Mouse (Mus musculus) adrenal gland (tissue): ENCODE measurements around the gene Fam222a.

Experiments used
- intact Hi-C: fragments of 180-260 bp; cut with DNase I; formaldehyde crosslinking; loops from one replicate; pipeline ENCODE4 v1.15.1; 2025

Fam222a gene

GRCm38 (mm10) chr5:114648728-114649311, 81.0 kb downstream of the Fam222a start:
- intact Hi-C loops = no loop called here

GRCm38 (mm10) chr5:114651002-114651401, 83.2 kb downstream of the Fam222a start:
- intact Hi-C loops = no loop called here

- intact Hi-C loops = no loop called here
Observed at GRCm38 (mm10) chr5:114651449-114651848, 83.6 kb downstream of the Fam222a start.

- intact Hi-C loops = no loop called here
Observed at GRCm38 (mm10) chr5:114653656-114654437, 86.0 kb downstream of the Fam222a start.

- intact Hi-C loops = no loop called here
Observed at GRCm38 (mm10) chr5:114655721-114656120, 87.9 kb downstream of the Fam222a start.

GRCm38 (mm10) chr5:114656305-114656704, 88.5 kb downstream of the Fam222a start:
- intact Hi-C loops = no loop called here

- intact Hi-C loops = no loop called here
Observed at GRCm38 (mm10) chr5:114657426-114657825, 89.6 kb downstream of the Fam222a start.

GRCm38 (mm10) chr5:114658255-114658654, 90.4 kb downstream of the Fam222a start, which contains the start of gene Trpv4:
Gene Trpv4 (minus strand): TSS chr5:114658421.
- intact Hi-C loops = no loop called here

GRCm38 (mm10) chr5:114661029-114661428, 93.2 kb downstream of the Fam222a start:
- intact Hi-C loops = no loop called here
